Mouse (Mus musculus) embryonic facial prominence, embryonic 12.5 days (tissue): Measurements from ENCODE around the gene Gsk3b. TPM values are rescaled to one million over a fixed set of nuclear protein-coding genes. Genes with fewer than 3 reads are reported as not detected.

ENCODE experiments used
- ATAC-seq: fragments of 200-750 bp; cut with Nextera tagmentation; 2 replicates; pipeline ENCODE4 v1.8.0; 2017; ENCODE audit not compliant: insufficient number of reproducible peaks, insufficient read depth, low FRiP score, low TSS enrichment
- H3K27ac ChIP-seq: fragments of 300-500 bp; sonication (generic); 2 replicates; pipeline ENCODE4 v1.5.1; 2016; ENCODE audit warnings: mild to moderate bottlenecking
- H3K27me3 ChIP-seq: fragments of 300-500 bp; sonication (generic); 2 replicates; pipeline ENCODE4 v1.6.1; 2016; ENCODE audit warnings: mild to moderate bottlenecking, moderate library complexity
- H3K36me3 ChIP-seq: fragments of 300-500 bp; sonication (generic); 2 replicates; pipeline ENCODE4 v1.6.1; 2016; ENCODE audit warnings: mild to moderate bottlenecking
- H3K4me1 ChIP-seq: fragments of 300-500 bp; sonication (generic); 2 replicates; pipeline ENCODE4 v1.6.1; 2016
- H3K4me2 ChIP-seq: fragments of 300-500 bp; sonication (generic); replicated peaks from 2 replicates; pipeline ENCODE4 v1.6.1; 2016; ENCODE audit warnings: mild to moderate bottlenecking, moderate library complexity
- H3K4me3 ChIP-seq: fragments of 300-500 bp; sonication (generic); 2 replicates; pipeline ENCODE4 v1.5.1; 2016; ENCODE audit warnings: mild to moderate bottlenecking
- H3K9ac ChIP-seq: fragments of 300-500 bp; sonication (generic); 2 replicates; pipeline ENCODE4 v1.6.1; 2016; ENCODE audit warnings: mild to moderate bottlenecking, moderate library complexity
- H3K9me3 ChIP-seq: fragments of 300-500 bp; sonication (generic); 2 replicates; pipeline ENCODE4 v1.6.1; 2016; ENCODE audit warnings: mild to moderate bottlenecking, moderate library complexity
- WGBS: fragments of 180-500 bp; shearing (Covaris S2); methylation state at CpG from one replicate; pipeline ENCODE4 v1.1.7; 2016; 5-methylcytosine and 5-hydroxymethylcytosine counted together
- polyA plus RNA-seq: library from polyadenylated mRNA; unstranded; fragments of >200 nt; fragmentation: Nextera tagmentation; extraction: Ambion mirVana; gene quantifications from 2 replicates; pipeline ENCODE4 v1.2.1, GENCODE M21; 2016

Gsk3b gene
- polyA plus RNA-seq, 1 experiment from 2014 or later, result 81.9 TPM

- peak overlapping the region; percentile 100 for H3K27ac ChIP-seq
- H3K27me3 ChIP-seq, result no peaks in the 10 kb centered on the region
- H3K9me3 ChIP-seq, result no peaks in the 10 kb centered on the region
- peaks cover 10% of the 10 kb centered on the region for H3K4me1 ChIP-seq
- H3K36me3 ChIP-seq, result no peaks in the 10 kb centered on the region
- WGBS, result under 1% methylated on average over 40 of the region's 40 CpGs
- H3K4me3 ChIP-seq, result peak overlapping the region; percentile 90
- H3K4me2 ChIP-seq, result peak overlapping the region; percentile 69
- peak overlapping the region; percentile 90 for H3K9ac ChIP-seq
- no peak; the same call in none of the 2 replicates for ATAC-seq
Measured at GRCm38 (mm10) chr16:38088126-38088628, 624 bp upstream of the Gsk3b start.

DNA sequence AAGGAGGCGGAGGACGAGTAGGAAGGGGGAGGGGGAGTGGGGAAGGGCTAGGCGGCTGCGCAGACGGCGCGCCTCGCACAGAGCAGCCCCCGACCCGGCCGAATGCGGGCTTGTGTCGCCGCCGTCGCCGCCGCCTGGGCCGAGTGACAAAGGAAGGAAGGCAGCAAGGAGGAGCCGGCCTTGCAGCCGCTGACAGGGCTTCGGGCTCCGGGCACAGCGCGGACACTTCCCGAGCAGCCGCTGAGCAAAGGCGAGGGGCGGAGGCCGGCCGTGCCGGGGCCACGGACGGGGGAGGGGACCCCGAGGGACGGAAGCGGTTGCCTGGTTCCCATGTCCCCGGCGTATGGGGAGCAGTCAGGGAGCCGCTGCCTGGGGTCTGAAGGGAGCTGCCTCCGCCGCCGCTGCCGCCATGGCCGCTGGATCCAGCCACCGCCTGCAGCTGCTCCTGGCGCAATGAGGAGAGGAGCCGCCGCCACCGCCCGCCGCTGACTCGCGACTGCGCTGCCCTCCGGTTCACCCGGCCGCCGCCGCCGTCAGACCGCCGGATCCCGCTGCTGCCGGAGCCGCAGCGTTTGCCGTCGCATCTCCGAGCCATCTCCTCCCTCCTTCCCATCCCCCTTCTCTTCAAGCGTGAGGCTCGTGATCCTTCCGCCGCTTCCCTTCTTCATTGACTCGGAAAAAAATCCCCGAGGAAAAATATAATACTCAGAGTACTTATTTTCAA lies 808 bp downstream of the Gsk3b start:
- ATAC-seq, result no peak; the same call in none of the 2 replicates
- H3K4me1 ChIP-seq, result peaks cover 19% of the 10 kb centered on the region
- under 1% methylated on average over 76 of the region's 76 CpGs for WGBS
- H3K9ac ChIP-seq, result peak overlapping the region; percentile 97
- no peaks in the 10 kb centered on the region for H3K27me3 ChIP-seq
- no peaks in the 10 kb centered on the region for H3K36me3 ChIP-seq
- H3K9me3 ChIP-seq, result no peaks in the 10 kb centered on the region
- peak overlapping the region; percentile 84 for H3K4me2 ChIP-seq
- peak overlapping the region; percentile 100 for H3K27ac ChIP-seq
- H3K4me3 ChIP-seq, result peak overlapping the region; percentile 90

GRCm38 (mm10) chr16:38090341-38091005 lies 1.7 kb downstream of the Gsk3b start:
- Histone ChIP-seq H3K36me3 (no peaks in the 10 kb centered on the region), H3K9ac (peak overlapping the region; percentile 97), H3K4me2 (peak overlapping the region; percentile 84), H3K9me3 (no peaks in the 10 kb centered on the region), H3K4me1 (peaks cover 26% of the 10 kb centered on the region), H3K4me3 (peak overlapping the region; percentile 90), H3K27ac (no peak overlapping the region), H3K27me3 (no peaks in the 10 kb centered on the region)
- under 1% methylated on average over 17 of the region's 17 CpGs for WGBS
- ATAC-seq, result no peak

- H3K27ac ChIP-seq, result no peak overlapping the region
- peaks cover 31% of the 10 kb centered on the region for H3K4me1 ChIP-seq
- no peak for ATAC-seq
- H3K27me3 ChIP-seq, result no peaks in the 10 kb centered on the region
- H3K9ac ChIP-seq, result peak overlapping the region; percentile 97
- H3K4me3 ChIP-seq, result peak overlapping the region; percentile 90
- H3K9me3 ChIP-seq, result no peaks in the 10 kb centered on the region
- peak overlapping the region; percentile 84 for H3K4me2 ChIP-seq
- H3K36me3 ChIP-seq, result no peaks in the 10 kb centered on the region
- WGBS, result 0% methylated on average over 5 of the region's 5 CpGs
Measured at GRCm38 (mm10) chr16:38091041-38091440, 2.2 kb downstream of the Gsk3b start.

GRCm38 (mm10) chr16:38091706-38092105 lies 2.9 kb downstream of the Gsk3b start:
- 14% methylated on average over 5 of the region's 5 CpGs for WGBS
- Histone ChIP-seq H3K27ac (no peak overlapping the region), H3K9ac (peak overlapping the region; percentile 97), H3K4me3 (peak overlapping the region; percentile 90), H3K9me3 (no peaks in the 10 kb centered on the region), H3K4me1 (peaks cover 31% of the 10 kb centered on the region), H3K36me3 (no peaks in the 10 kb centered on the region), H3K27me3 (no peaks in the 10 kb centered on the region), H3K4me2 (peak overlapping the region; percentile 84)
- no peak for ATAC-seq

- Histone ChIP-seq H3K27ac (no peak overlapping the region), H3K9ac (peak overlapping the region; percentile 60), H3K4me2 (peak overlapping the region; percentile 84), H3K9me3 (no peaks in the 10 kb centered on the region), H3K4me1 (peaks cover 28% of the 10 kb centered on the region), H3K36me3 (no peaks in the 10 kb centered on the region), H3K4me3 (peak overlapping the region; percentile 52), H3K27me3 (no peaks in the 10 kb centered on the region)
- WGBS, result 12% methylated on average over 4 of the region's 4 CpGs
- no peak for ATAC-seq
Measured at GRCm38 (mm10) chr16:38092598-38092997, 3.8 kb downstream of the Gsk3b start.

DNA sequence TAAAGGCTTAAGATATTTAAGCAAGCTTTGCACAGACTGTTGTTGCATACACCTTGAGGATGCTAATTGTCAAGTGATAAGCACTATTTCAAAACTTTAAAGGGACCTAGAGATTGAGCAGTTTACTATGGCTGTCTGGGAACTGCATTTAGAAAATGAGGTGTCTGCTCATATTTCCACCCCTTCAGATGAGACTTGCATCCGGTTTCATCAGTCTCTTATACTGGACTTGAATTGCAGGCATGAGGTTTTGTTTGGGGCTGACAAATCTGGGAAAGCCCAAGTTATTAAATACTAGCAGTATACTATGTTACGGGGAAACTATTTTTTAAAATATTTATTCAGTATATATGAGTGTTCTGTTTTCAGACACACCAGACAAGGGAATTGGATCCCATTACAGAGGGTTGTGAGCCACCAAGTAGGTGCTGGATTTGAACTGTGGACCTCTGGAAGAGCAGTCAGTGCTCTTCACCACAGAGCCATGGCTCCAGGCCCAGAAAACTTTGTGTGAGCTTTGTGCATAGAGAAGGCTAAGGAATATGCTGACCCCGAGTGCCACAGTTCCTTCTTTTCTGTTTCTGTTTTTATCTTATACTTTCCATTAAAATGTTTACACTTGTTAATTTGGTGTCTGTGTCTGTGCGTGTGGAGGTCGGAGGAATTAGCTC lies 6.5 kb downstream of the Gsk3b start:
- no peak overlapping the region for H3K4me3 ChIP-seq
- no peaks in the 10 kb centered on the region for H3K27me3 ChIP-seq
- H3K4me1 ChIP-seq, result peaks cover 28% of the 10 kb centered on the region
- H3K27ac ChIP-seq, result no peak overlapping the region
- no peak overlapping the region for H3K9ac ChIP-seq
- ATAC-seq, result no peak
- H3K9me3 ChIP-seq, result no peaks in the 10 kb centered on the region
- WGBS, result 66% methylated on average over 5 of the region's 5 CpGs
- H3K36me3 ChIP-seq, result peaks cover 8% of the 10 kb centered on the region; the same call in 1 of the 2 replicates
- H3K4me2 ChIP-seq, result 0 out of 2 replicates have a peak overlapping the region, but pooled peaks have one; percentile 3

DNA sequence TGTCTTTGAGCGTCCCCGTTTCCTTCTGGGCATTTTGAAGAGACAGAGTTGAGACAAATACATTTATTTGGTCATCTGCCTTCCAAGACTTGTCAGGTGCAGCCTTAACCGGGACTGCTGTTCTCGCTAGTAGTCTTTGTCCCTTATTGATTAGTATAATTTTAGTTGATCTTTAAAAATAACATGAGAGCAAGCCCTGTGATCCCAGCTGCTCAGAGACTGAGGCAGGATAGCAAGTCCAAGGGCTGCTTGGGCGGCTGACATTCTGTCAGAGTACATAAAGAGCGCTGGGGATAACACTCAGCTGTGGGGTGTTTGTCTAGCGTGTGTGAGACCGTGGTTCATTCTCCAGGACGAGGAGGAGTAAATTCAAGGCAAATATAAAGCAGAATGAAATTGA lies 8.7 kb downstream of the Gsk3b start:
- H3K9ac ChIP-seq, result no peak overlapping the region
- no peak for ATAC-seq
- peaks cover 8% of the 10 kb centered on the region; the same call in 1 of the 2 replicates for H3K36me3 ChIP-seq
- no peak overlapping the region for H3K27ac ChIP-seq
- H3K27me3 ChIP-seq, result no peaks in the 10 kb centered on the region
- H3K9me3 ChIP-seq, result no peaks in the 10 kb centered on the region
- no peak overlapping the region for H3K4me2 ChIP-seq
- 83% methylated on average over 9 of the region's 9 CpGs for WGBS
- H3K4me1 ChIP-seq, result peaks cover 27% of the 10 kb centered on the region
- H3K4me3 ChIP-seq, result no peak overlapping the region

DNA sequence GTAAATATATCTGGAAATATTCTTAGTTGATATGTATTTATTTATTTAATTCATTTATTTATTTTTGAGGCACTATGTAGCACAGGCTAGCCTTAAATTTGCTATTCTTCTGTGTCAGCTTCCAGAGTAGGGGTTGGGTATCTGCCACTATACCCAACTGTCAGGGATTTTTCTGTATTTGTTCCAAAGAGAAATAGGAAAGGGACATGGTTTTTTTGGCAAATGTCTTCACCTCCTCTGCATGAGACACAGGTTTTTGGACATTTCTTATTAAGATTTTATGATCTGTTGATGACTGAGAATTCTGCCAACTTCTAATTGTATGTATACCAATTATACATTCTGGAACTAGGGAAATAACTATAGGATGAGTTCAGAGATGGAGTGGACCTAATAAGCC lies 10.5 kb downstream of the Gsk3b start:
- Histone ChIP-seq H3K4me3 (no peak overlapping the region), H3K4me1 (peaks cover 12% of the 10 kb centered on the region), H3K36me3 (peaks cover 8% of the 10 kb centered on the region; the same call in 1 of the 2 replicates), H3K9ac (no peak overlapping the region), H3K9me3 (no peaks in the 10 kb centered on the region), H3K27ac (no peak overlapping the region), H3K27me3 (no peaks in the 10 kb centered on the region), H3K4me2 (no peak overlapping the region)
- ATAC-seq, result no peak

GRCm38 (mm10) chr16:38100569-38100968 lies 11.8 kb downstream of the Gsk3b start:
- Histone ChIP-seq H3K9me3 (no peaks in the 10 kb centered on the region), H3K9ac (no peak overlapping the region), H3K4me3 (no peak overlapping the region), H3K4me2 (no peak overlapping the region), H3K4me1 (peaks cover 4% of the 10 kb centered on the region), H3K27ac (no peak overlapping the region), H3K36me3 (peaks cover 8% of the 10 kb centered on the region; the same call in 1 of the 2 replicates), H3K27me3 (no peaks in the 10 kb centered on the region)
- WGBS, result 93% methylated on average over 2 of the region's 2 CpGs
- ATAC-seq, result no peak

- Histone ChIP-seq H3K27ac (no peak overlapping the region), H3K9ac (no peak overlapping the region), H3K36me3 (no peaks in the 10 kb centered on the region), H3K27me3 (no peaks in the 10 kb centered on the region), H3K4me3 (no peak overlapping the region), H3K9me3 (no peaks in the 10 kb centered on the region), H3K4me1 (no peaks in the 10 kb centered on the region), H3K4me2 (no peak overlapping the region)
- ATAC-seq, result no peak
- WGBS, result 86% methylated on average over 2 of the region's 2 CpGs
Measured at GRCm38 (mm10) chr16:38105453-38105852, 16.7 kb downstream of the Gsk3b start.
